Mouse (Mus musculus): Measurements from ENCODE around the gene AI464131.

GRCm38 (mm10) chr4:41499619-41500018 lies 3.3 kb downstream of the AI464131 start:
- TF ChIP-seq CTCF (IDR thresholded peaks at IDR 0.05; ENCODE audit: low read depth): no peak
- TF ChIP-seq EP300 (IDR thresholded peaks at IDR 0.05; ENCODE audit: low read depth): no peak

Data from liver, embryonic 14.5 days (tissue).